Mouse (Mus musculus): ENCODE measurements around the gene Olfr126.

DNA sequence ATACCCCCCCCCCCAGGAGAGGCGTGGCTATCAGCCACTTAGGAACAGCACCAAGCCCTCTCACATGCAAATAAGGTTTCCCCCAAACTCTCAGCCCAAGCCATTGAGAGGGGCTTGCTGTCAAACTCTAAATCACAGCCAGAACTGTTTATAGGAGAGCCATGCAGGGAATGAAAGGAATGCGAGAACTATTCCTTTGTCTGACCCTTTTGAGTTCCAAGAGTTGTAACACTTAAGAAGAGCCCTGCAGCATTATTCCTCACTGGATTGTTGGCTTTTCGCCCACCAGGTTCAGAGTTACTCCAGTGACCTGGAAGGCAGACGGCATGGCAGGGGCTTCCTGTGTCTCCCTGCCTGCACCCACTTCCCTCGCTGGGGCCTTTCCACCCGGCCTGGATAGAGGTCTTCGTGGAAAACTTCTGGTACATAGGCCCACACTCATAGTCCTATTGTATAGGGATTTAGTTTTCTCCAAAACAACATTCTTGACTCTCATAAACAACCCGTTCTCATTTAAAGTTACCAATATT lies 22.5 kb downstream of the Olfr126 start:
- no peak for TF ChIP-seq CTCF (IDR thresholded peaks at IDR 0.05; ENCODE audit: low read depth)
- TF ChIP-seq EP300 (IDR thresholded peaks at IDR 0.05; ENCODE audit: low read depth) = no peak
